Mouse (Mus musculus) MEL (cell line): ENCODE results near the gene Grin2b.

Experiments used
- CHD2 ChIP-seq: IDR thresholded peaks from 2 replicates; pipeline ENCODE4 v1.6.1; 2011; ENCODE audit warnings: low read length, improper control_type of control experiment
- CTCF ChIP-seq, 3 experiments: IDR thresholded peaks in 2 of 3; conservative IDR thresholded peaks in 1 of 3; 2 replicates each; pipeline ENCODE4 v1.5.1; 2011 to 2012; ENCODE audit warnings: low read length in 3 of 3, low read depth in 2 of 3, mild to moderate bottlenecking in 2 of 3, improper control_type of control experiment in 1 of 3, inconsistent platforms in 1 of 3, mixed read lengths in 1 of 3, moderate library complexity in 1 of 3; ENCODE audit not compliant: control insufficient read depth in 1 of 3, insufficient read depth in 1 of 3, poor library complexity in 1 of 3, severe bottlenecking in 1 of 3
- E2F4 ChIP-seq: IDR thresholded peaks from 2 replicates; pipeline ENCODE4 v1.6.1; 2011; ENCODE audit warnings: low read depth, low read length, improper control_type of control experiment, borderline replicate concordance
- EP300 ChIP-seq, 2 experiments: IDR thresholded peaks; 2 replicates each; pipeline ENCODE4 v1.6.1; 2011; ENCODE audit warnings: improper control_type of control experiment in 2 of 2, low read length in 2 of 2, low read depth in 1 of 2, mild to moderate bottlenecking in 1 of 2
- KAT2A ChIP-seq: conservative IDR thresholded peaks from 2 replicates; pipeline ENCODE4 v1.6.1; 2012; ENCODE audit warnings: low read depth, low read length, improper control_type of control experiment, inconsistent platforms
- MAFK ChIP-seq: IDR thresholded peaks from 2 replicates; pipeline ENCODE4 v1.6.1; 2011; ENCODE audit warnings: low read depth, mild to moderate bottlenecking, low read length, improper control_type of control experiment, borderline replicate concordance
- MEF2A ChIP-seq: IDR thresholded peaks from 2 replicates; pipeline ENCODE4 v1.6.1; 2014; ENCODE audit warnings: low read depth, mild to moderate bottlenecking, inconsistent platforms, low read length, improper control_type of control experiment; ENCODE audit not compliant: poor library complexity, insufficient replicate concordance, severe bottlenecking; ENCODE audit errors: extremely low read depth
- NELFE ChIP-seq: IDR thresholded peaks from 2 replicates; pipeline ENCODE4 v1.6.1; 2011; ENCODE audit warnings: low read depth, low read length, improper control_type of control experiment
- POLR2A ChIP-seq, 2 experiments: IDR thresholded peaks; 2 replicates each; pipeline ENCODE4 v1.6.1; 2011 to 2012; ENCODE audit warnings: low read length in 2 of 2, mild to moderate bottlenecking in 2 of 2, control low read depth in 1 of 2, improper control_type of control experiment in 1 of 2, low read depth in 1 of 2, moderate library complexity in 1 of 2; ENCODE audit not compliant: control insufficient read depth in 1 of 2, insufficient read depth in 1 of 2, poor library complexity in 1 of 2
- RAD21 ChIP-seq: IDR thresholded peaks from 2 replicates; pipeline ENCODE4 v1.6.1; 2011; ENCODE audit warnings: mild to moderate bottlenecking, low read depth, low read length, improper control_type of control experiment
- TCF12 ChIP-seq: IDR thresholded peaks from 2 replicates; pipeline ENCODE4 v1.6.1; 2014; ENCODE audit warnings: low read depth, mild to moderate bottlenecking, inconsistent platforms, low read length, improper control_type of control experiment, moderate library complexity
- UBTF ChIP-seq: IDR thresholded peaks from 2 replicates; pipeline ENCODE4 v1.6.1; 2012; ENCODE audit warnings: low read depth, mild to moderate bottlenecking, inconsistent platforms, low read length, improper control_type of control experiment, moderate library complexity, borderline replicate concordance; ENCODE audit not compliant: insufficient read depth
- ZMIZ1 ChIP-seq: IDR thresholded peaks from 2 replicates; pipeline ENCODE4 v1.6.1; 2012; ENCODE audit warnings: low read depth, mild to moderate bottlenecking, inconsistent platforms, low read length, improper control_type of control experiment, moderate library complexity

DNA sequence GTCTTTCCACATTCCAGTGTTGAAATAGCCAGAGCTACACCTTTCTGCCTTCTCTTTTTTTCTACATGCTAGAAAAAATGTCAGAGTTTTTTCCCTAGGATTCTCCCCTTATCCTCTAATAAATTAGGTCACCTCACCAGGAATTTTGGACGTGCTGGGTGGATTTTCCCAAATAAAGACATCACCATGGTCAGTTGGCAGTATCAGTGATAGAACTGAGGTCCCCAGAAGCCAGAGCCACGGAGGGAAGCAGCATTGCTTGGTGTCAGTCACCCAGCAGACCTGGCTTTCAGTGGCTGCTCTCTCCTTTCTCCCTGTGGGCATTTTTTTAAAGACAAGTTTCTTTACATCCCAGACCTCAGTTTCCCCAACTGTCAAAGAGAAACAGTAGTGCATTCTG is 68.1 kb downstream of the Grin2b start:
- no peak for TF ChIP-seq CTCF (IDR thresholded peaks at IDR 0.05 in 2 of 3, conservative IDR thresholded peaks at IDR 0.05 in 1 of 3; ENCODE audit: control insufficient read depth in 1 of 3, insufficient read depth in 1 of 3, low read depth in 2 of 3, low read length in 3 of 3, poor library complexity in 1 of 3, severe bottlenecking in 1 of 3)
- TF ChIP-seq MAFK: no peak
- TF ChIP-seq EP300 (IDR thresholded peaks at IDR 0.05; ENCODE audit: low read depth in 1 of 2, low read length in 2 of 2): no peak
- TF ChIP-seq POLR2A (IDR thresholded peaks at IDR 0.05; ENCODE audit: control insufficient read depth in 1 of 2, insufficient read depth in 1 of 2, low read depth in 1 of 2, low read length in 2 of 2, poor library complexity in 1 of 2): no peak
- no peak for TF ChIP-seq ZMIZ1
- no peak for TF ChIP-seq NELFE
- TF ChIP-seq KAT2A: no peak
- no peak for TF ChIP-seq RAD21
- TF ChIP-seq E2F4: no peak
- no peak for TF ChIP-seq MEF2A
- TF ChIP-seq UBTF: no peak
- TF ChIP-seq CHD2: no peak
- TF ChIP-seq TCF12: no peak
